Comparison of ENCODE assay signal across 12 mouse cellular contexts in the genomic region with DNA sequence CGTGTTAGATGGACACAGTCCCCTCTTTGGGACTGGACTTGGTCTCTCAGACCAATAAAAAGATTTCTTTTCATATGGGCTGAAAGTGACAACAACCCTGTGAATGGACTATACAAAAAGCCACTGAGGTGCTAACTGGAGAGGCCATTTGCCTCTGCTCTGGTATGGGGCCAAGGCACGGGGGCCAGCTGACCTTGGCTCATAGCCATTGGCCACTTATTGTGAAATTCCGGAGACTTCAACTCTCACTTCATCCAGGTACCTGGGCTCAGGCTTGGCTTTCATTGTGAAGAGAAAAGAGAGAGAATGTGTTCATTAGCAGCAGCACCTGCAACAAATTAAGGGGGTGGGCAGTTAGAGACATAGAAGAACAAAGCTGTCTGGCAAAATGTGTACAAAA. TPM values are rescaled to one million over a fixed set of nuclear protein-coding genes. Genes with fewer than 3 reads are reported as not detected.
"Had no signal": no experiment of that assay in that cellular context is flagged by ENCODE, and none has a peak within 500 bp of the region (broad histone marks: within the 10 kb centered on the region; RNA-seq: fewer than 3 reads in every experiment).

No protein-coding gene starts in this region.

- DNase-seq: kidney, adult 2 months; kidney, postnatal 14 days; lung, embryonic 14.5 days; retina, postnatal 1 day; right cerebral cortex, postnatal 14 days; thymus, adult 18-20 months; thymus, postnatal 25 days had no signal

- H3K36me3 ChIP-seq: kidney, embryonic 15.5 days; limb, embryonic 10.5 days; neural tube, embryonic 13.5 days had no signal

- H3K27ac ChIP-seq: kidney, embryonic 15.5 days; limb, embryonic 10.5 days; liver, embryonic 14.5 days; neural tube, embryonic 13.5 days had no signal

- H3K4me3 ChIP-seq: kidney, embryonic 15.5 days; limb, embryonic 10.5 days; neural tube, embryonic 13.5 days had no signal

RNA-seq across cellular contexts. Expression of gene Ntng2, which starts 4.3 kb away (rescaled TPM):
- polyA plus RNA-seq: intestine, embryonic 16.5 days had no signal
